Mouse (Mus musculus) midbrain, postnatal 0 days (tissue): ENCODE measurements around the gene Polr3f. TPM values are rescaled to one million over a fixed set of nuclear protein-coding genes. Genes with fewer than 3 reads are reported as not detected.

Source experiments
- ATAC-seq: fragments of 200-750 bp; cut with Nextera tagmentation; 2 replicates; pipeline ENCODE4 v1.8.0; 2017; ENCODE audit warnings: moderate number of reproducible peaks, mild to moderate bottlenecking, moderate TSS enrichment, moderate library complexity; ENCODE audit not compliant: low FRiP score
- DNase-seq: peaks from one replicate; pipeline ENCODE4 v3.0.0-alpha.2; 2015; ENCODE audit warnings: low spot score
- H3K27ac ChIP-seq: fragments of 300-500 bp; sonication (generic); 2 replicates; pipeline ENCODE4 v1.5.1; 2014; ENCODE audit warnings: low read depth, mild to moderate bottlenecking, low read length, mixed read lengths
- H3K27me3 ChIP-seq: fragments of 300-500 bp; sonication (generic); 2 replicates; pipeline ENCODE4 v1.6.1; 2014; ENCODE audit warnings: low read length, control low read depth, mixed read lengths; ENCODE audit not compliant: insufficient read depth
- H3K36me3 ChIP-seq: fragments of 300-500 bp; sonication (generic); 2 replicates; pipeline ENCODE4 v1.6.1; 2014; ENCODE audit warnings: low read length, control low read depth, mixed read lengths; ENCODE audit not compliant: insufficient read depth
- H3K4me1 ChIP-seq: fragments of 300-500 bp; sonication (generic); 2 replicates; pipeline ENCODE4 v1.6.1; 2014; ENCODE audit warnings: mild to moderate bottlenecking, control low read depth, antibody characterized with exemption, low read length, mixed read lengths; ENCODE audit not compliant: insufficient read depth
- H3K4me2 ChIP-seq: fragments of 300-500 bp; sonication (generic); 2 replicates; pipeline ENCODE4 v1.6.1; 2014; ENCODE audit warnings: low read depth, mild to moderate bottlenecking, low read length, mixed read lengths; ENCODE audit not compliant: poor library complexity, severe bottlenecking
- H3K4me3 ChIP-seq: fragments of 300-500 bp; sonication (generic); 2 replicates; pipeline ENCODE4 v1.5.1; 2014; ENCODE audit warnings: low read depth, mild to moderate bottlenecking, low read length, moderate library complexity
- H3K9ac ChIP-seq: fragments of 300-500 bp; sonication (generic); replicated peaks from 2 replicates; pipeline ENCODE4 v1.6.1; 2014; ENCODE audit warnings: mild to moderate bottlenecking, low read length, moderate library complexity, mixed read lengths; ENCODE audit not compliant: poor library complexity, severe bottlenecking
- H3K9me3 ChIP-seq: fragments of 300-500 bp; sonication (generic); 2 replicates; pipeline ENCODE4 v1.6.1; 2016; ENCODE audit warnings: low read length, control low read depth
- CTCF ChIP-seq: IDR thresholded peaks from 2 replicates; pipeline ENCODE4 v1.5.1; 2016; ENCODE audit warnings: antibody characterized with exemption, mild to moderate bottlenecking
- WGBS: fragments of 180-500 bp; shearing (Covaris S2); extraction: QIAGEN DNeasy Blood & Tissue Kit; methylation state at CpG from one replicate; pipeline ENCODE4 v1.1.7; 2014; 5-methylcytosine and 5-hydroxymethylcytosine counted together
- polyA plus RNA-seq: library from polyadenylated mRNA; unstranded; fragments of >200 nt; fragmentation: Nextera tagmentation; extraction: Ambion mirVana; gene quantifications from 2 replicates; pipeline ENCODE4 v1.2.1, GENCODE M21; 2015
- total RNA-seq: library from RNA; depleted of rRNA; stranded (reverse); fragments of >200 nt; gene quantifications from 2 replicates; pipeline ENCODE4 v1.2.3, GENCODE M21; 2014; rRNA removed

Polr3f gene
- total and polyA plus RNA-seq, 2 experiments from 2014 or later = 24.3 to 28.1 TPM

DNA sequence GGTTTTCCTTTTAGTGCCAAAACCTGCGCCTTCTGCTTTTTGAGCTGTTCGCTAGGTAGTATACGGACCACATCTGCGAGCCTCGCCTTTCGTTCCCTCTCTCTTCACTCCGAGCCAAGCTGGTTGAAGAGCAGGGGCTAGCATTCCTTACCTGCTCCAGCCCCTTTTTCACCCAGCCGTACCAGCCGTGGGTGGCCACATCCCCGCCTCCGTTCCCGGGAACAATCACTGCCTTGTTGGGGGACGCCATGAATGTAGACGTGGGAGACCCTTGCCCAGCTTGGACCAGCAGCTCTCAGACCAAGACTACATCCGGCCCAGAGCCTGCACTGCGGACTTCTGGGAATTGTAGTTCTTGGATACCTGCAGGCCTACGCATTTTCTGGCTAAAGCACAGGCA is 23.0 kb downstream of the Polr3f start, which contains the start of gene Rbbp9:
TSS of gene Rbbp9 (minus strand) at position 341 of the 400 bp plus-strand sequence.
- ATAC-seq (peak; percentile 94), DNase-seq (peak; percentile 92)
- Histone ChIP-seq H3K9me3 (no peaks in the 10 kb centered on the region), H3K4me3 (peak within 1 kb of the TSS; percentile 61), H3K4me2 (peak within 1 kb of the TSS; percentile 57), H3K4me1 (no peaks in the 10 kb centered on the region), H3K36me3 (peaks cover 17% of the 10 kb centered on the region; the same call in 1 of the 2 replicates), H3K9ac (peak within 1 kb of the TSS; percentile 71), H3K27me3 (no peaks in the 10 kb centered on the region), H3K27ac (peak within 1 kb of the TSS; percentile 82)
- no peak for TF ChIP-seq CTCF
- WGBS = under 1% methylated on average over 17 of the region's 17 CpGs

DNA sequence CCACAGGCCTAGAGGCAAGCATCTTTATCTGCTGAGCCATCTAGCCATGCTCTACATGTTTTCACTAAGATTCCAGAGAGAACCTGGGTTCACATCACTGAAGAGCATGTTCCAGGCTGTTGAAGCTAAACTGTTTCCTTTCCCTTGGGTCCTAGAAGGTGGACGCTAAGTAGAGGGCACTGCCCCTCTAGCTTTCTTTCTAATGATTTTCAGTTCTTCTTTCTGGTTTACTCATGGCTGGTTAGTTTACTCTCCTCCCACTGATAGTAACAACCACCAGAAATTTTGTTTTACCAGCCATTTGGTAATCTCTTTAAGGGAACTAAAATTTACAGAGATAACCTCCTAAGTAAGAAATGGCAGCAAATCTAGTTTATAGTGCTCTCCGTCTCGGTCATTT is 26.4 kb downstream of the Polr3f start:
- H3K27me3 ChIP-seq = no peaks in the 10 kb centered on the region
- H3K4me2 ChIP-seq = no peak overlapping the region
- H3K9me3 ChIP-seq = no peaks in the 10 kb centered on the region
- TF ChIP-seq CTCF = no peak
- ATAC-seq = no peak
- H3K27ac ChIP-seq = no peak overlapping the region
- H3K4me3 ChIP-seq = no peak overlapping the region
- no peak overlapping the region for H3K9ac ChIP-seq
- DNase-seq = no peak
- H3K36me3 ChIP-seq = no peaks in the 10 kb centered on the region
- peaks cover 5% of the 10 kb centered on the region; the same call in 1 of the 2 replicates for H3K4me1 ChIP-seq
- WGBS = 93% methylated on average over 3 of the region's 3 CpGs

DNA sequence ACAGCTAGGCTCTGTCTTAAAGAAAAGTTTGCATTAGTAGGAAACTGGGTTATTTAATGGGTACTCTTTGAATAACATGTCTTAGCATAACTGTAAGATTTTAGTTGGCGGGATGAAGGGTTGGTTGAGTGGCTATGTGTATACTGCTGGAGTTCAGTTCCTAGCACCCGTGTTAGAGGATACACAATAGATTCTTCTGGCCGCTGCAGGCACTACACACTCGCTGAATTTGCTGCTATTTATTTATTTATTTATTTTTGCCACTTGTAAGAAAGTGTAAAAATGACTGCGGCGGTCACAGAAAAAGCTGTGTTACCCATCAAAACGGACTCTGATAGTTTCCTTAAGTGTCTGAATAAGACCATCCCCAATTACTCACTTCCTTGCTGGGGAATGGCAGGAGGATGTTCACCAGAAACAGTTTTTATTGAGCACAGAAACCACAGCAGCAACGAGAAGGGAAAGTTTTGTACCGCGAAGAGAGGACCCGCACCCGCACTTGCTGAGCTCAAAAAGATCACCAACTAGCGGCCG is 27.8 kb downstream of the Polr3f start:
- 0 out of 2 replicates have a peak, but pooled peaks cover 4% of the 10 kb centered on the region for H3K36me3 ChIP-seq
- H3K9me3 ChIP-seq = no peaks in the 10 kb centered on the region
- peak; percentile 24; the same call in 1 of the 2 replicates for TF ChIP-seq CTCF
- 3% methylated on average over 14 of the region's 14 CpGs for WGBS
- DNase-seq = peak; percentile 4
- peak overlapping the region; percentile 59 for H3K4me2 ChIP-seq
- peaks cover 5% of the 10 kb centered on the region; the same call in 1 of the 2 replicates for H3K4me1 ChIP-seq
- peak overlapping the region; percentile 76 for H3K4me3 ChIP-seq
- no peaks in the 10 kb centered on the region for H3K27me3 ChIP-seq
- H3K27ac ChIP-seq = peak overlapping the region; percentile 52; the same call in 1 of the 2 replicates
- H3K9ac ChIP-seq = peak overlapping the region; percentile 15; the same call in 1 of the 2 replicates
- ATAC-seq = no peak

DNA sequence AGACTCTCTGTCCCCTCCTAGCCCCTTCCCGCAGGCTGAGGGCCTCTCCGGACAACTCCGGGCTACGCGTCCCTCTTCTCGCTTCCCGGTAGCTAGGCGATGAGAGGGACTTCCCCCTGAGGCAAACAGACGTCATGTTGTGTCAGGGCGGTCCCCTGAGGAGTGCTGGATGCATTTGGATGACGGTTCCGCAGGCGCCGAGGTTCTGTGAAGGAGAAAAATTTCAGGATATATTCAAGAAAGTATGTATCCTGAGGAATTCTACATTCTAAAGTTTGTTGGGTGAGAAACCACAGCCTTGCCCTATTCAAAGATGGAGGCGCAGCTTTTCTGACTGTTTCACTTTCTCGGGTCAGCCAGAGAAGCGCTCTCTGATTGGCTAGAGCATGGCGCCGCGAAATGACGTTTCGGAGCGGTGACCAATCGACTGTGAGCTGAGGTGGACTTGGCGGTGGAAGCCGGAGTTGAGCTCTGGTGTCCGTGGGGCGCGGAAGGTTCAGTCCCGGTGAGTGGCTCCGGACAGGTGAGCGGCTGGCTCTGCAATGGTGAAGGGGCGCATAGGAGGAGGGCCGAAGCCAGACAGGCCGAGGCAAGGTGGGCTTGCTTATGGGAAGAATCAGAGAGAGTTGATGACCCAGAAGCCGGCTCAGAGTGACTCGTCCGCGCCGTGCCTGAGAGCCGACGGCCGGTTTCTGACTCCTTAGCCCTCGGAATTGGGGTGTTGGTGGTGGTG is 28.5 kb downstream of the Polr3f start, which contains the start of gene Sec23b:
TSS of gene Sec23b (plus strand) at position 410 of the 733 bp plus-strand sequence.
- Histone ChIP-seq H3K27ac (peak within 1 kb of the TSS; percentile 52; the same call in 1 of the 2 replicates), H3K36me3 (0 out of 2 replicates have a peak, but pooled peaks cover 4% of the 10 kb centered on the region), H3K4me2 (peak within 1 kb of the TSS; percentile 59), H3K27me3 (no peaks in the 10 kb centered on the region), H3K4me3 (peak within 1 kb of the TSS; percentile 76), H3K9me3 (no peaks in the 10 kb centered on the region), H3K9ac (peak within 1 kb of the TSS; percentile 71), H3K4me1 (peaks cover 5% of the 10 kb centered on the region; the same call in 1 of the 2 replicates)
- TF ChIP-seq CTCF = no peak; the same call in none of the 2 replicates
- DNase-seq (peak; percentile 97), ATAC-seq (peak; percentile 98)
- WGBS = under 1% methylated on average over 44 of the region's 44 CpGs

DNA sequence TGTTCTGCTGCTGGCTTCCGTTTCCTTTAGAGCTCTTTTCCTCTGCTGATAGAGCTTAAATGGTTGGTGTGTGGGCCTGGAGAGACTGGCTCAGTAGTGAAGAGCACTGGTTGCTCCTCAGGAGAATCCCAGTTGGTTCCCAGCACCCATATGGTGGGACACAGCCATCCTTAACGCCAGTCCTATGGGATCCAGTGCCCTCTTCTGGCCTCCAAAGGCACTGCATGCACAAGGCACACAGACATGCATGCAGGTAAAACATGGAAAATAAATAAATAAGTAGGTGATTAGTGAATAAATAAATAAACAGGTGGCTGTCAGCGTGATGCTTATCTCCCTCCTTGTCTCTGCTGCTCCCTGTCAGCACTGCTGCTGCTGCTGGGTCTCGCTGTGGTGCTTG is 61.2 kb downstream of the Polr3f start:
- Histone ChIP-seq H3K36me3 (peaks cover 50% of the 10 kb centered on the region), H3K4me3 (no peak overlapping the region), H3K9ac (no peak overlapping the region), H3K4me1 (no peaks in the 10 kb centered on the region), H3K27ac (no peak overlapping the region), H3K27me3 (no peaks in the 10 kb centered on the region), H3K4me2 (no peak overlapping the region), H3K9me3 (no peaks in the 10 kb centered on the region)
- WGBS = 83% methylated on average over 4 of the region's 4 CpGs
- DNase-seq = no peak
- TF ChIP-seq CTCF = peak; percentile 49
- no peak for ATAC-seq

Other genes with a start within 250 kb of the Polr3f start
- not detected in 2 replicates for gene Ovol2, start 195.6 kb upstream of the Polr3f start, total RNA-seq
- gene Ovol2, start 195.6 kb upstream of the Polr3f start, polyA plus RNA-seq = not detected in 2 replicates
- 24.5 and 37.7 TPM in 2 replicates for gene Kat14, start 158.7 kb upstream of the Polr3f start, total RNA-seq
- gene Kat14, start 158.7 kb upstream of the Polr3f start, polyA plus RNA-seq = 17.7 and 19.2 TPM in 2 replicates
- gene Pet117, start 158.7 kb upstream of the Polr3f start, total RNA-seq = not detected in 2 replicates
- gene Pet117, start 158.7 kb upstream of the Polr3f start, polyA plus RNA-seq = 3.8 TPM in 1 of 2 replicates, not detected in the other
- 31.0 and 38.6 TPM in 2 replicates for gene Dzank1, start 304 bp upstream of the Polr3f start, total RNA-seq
- 21.4 and 22.9 TPM in 2 replicates for gene Dzank1, start 304 bp upstream of the Polr3f start, polyA plus RNA-seq
- gene Rbbp9, start 23.2 kb downstream of the Polr3f start, total RNA-seq = 17.4 and 18.7 TPM in 2 replicates
- gene Rbbp9, start 23.2 kb downstream of the Polr3f start, polyA plus RNA-seq = 36.9 and 40.0 TPM in 2 replicates
- 57.2 and 71.1 TPM in 2 replicates for gene Sec23b, start 28.5 kb downstream of the Polr3f start, total RNA-seq
- gene Sec23b, start 28.5 kb downstream of the Polr3f start, polyA plus RNA-seq = 59.9 and 60.9 TPM in 2 replicates
- gene Smim26, start 66.3 kb downstream of the Polr3f start, total RNA-seq = 19.1 and 25.0 TPM in 2 replicates
- 72.2 and 74.1 TPM in 2 replicates for gene Smim26, start 66.3 kb downstream of the Polr3f start, polyA plus RNA-seq
- 88.7 and 105 TPM in 2 replicates for gene Dtd1, start 72.2 kb downstream of the Polr3f start, total RNA-seq
- gene Dtd1, start 72.2 kb downstream of the Polr3f start, polyA plus RNA-seq = 202 and 217 TPM in 2 replicates